8 mouse cellular contexts compared by ENCODE assay signal in genomic region chr6:102746440-102746839, GRCm38 (mm10).
A peak's percentile ranks its signal among the peaks of the same experiment; 100 is the strongest.
DNase-seq lines count a peak whose midpoint lies in the region; TF ChIP-seq lines count a peak whose summit lies in the region.
"Not testable (repeated sequence)": the region's sequence is repeated elsewhere in the genome, so short reads cannot be mapped to it uniquely, and the experiment has no call there.

No protein-coding gene starts in this region.

- not testable (repeated sequence) for H3K27me3 ChIP-seq in ES-Bruce4 (ENCODE audit: control insufficient read depth, insufficient read depth, low read length, poor library complexity, severe bottlenecking); MEL (ENCODE audit: control insufficient read depth in 1 of 2, insufficient read depth in 2 of 2, low read length in 2 of 2)

- H3K9ac ChIP-seq in ES-Bruce4 (ENCODE audit: low read depth, poor library complexity, severe bottlenecking); ES-E14 (ENCODE audit: insufficient read depth, low read depth, low read length, poor library complexity, severe bottlenecking); MEL (ENCODE audit: control insufficient read depth, low read depth, low read length, poor library complexity, severe bottlenecking): not testable (repeated sequence)

- H3K79me2 ChIP-seq in MEL (ENCODE audit: control insufficient read depth, insufficient read depth, low read length, poor library complexity), result not testable (repeated sequence)

- H3K4me3 ChIP-seq in ES-Bruce4 (ENCODE audit: low read depth, low read length); ES-E14 (ENCODE audit: insufficient read depth in 1 of 2, low read depth in 1 of 2, low read length in 2 of 2, poor library complexity in 1 of 2, severe bottlenecking in 1 of 2); MEL (ENCODE audit: control insufficient read depth in 1 of 2, insufficient read depth in 1 of 2, low read depth in 2 of 2, low read length in 2 of 2): not testable (repeated sequence)

- TF ChIP-seq POLR2A in ES-Bruce4 (IDR thresholded peaks at IDR 0.05; ENCODE audit: insufficient read depth, low read length); MEL (IDR thresholded peaks at IDR 0.05; ENCODE audit: control insufficient read depth in 1 of 2, insufficient read depth in 1 of 2, low read depth in 1 of 2, low read length in 2 of 2, poor library complexity in 1 of 2): not testable (repeated sequence)

- TF ChIP-seq CTCF in ES-Bruce4 (IDR thresholded peaks at IDR 0.05; ENCODE audit: low read depth, low read length); MEL (IDR thresholded peaks at IDR 0.05 in 2 of 3, conservative IDR thresholded peaks at IDR 0.05 in 1 of 3; ENCODE audit: control insufficient read depth in 1 of 3, insufficient read depth in 1 of 3, low read depth in 2 of 3, low read length in 3 of 3, poor library complexity in 1 of 3, severe bottlenecking in 1 of 3): not testable (repeated sequence)

- in situ Hi-C loops in ES-E14 (cut with MboI; ENCODE audit: low sequenced_read_pairs in 2 of 2, unreplicated experiment in 2 of 2), result not testable (repeated sequence)

- DNase-seq in 416B (ENCODE audit: low read depth) (peak; percentile 2), ES-CJ7 (ENCODE audit: low read depth, low spot score) (peak; percentile 93), ES-E14 (ENCODE audit: low read depth, low spot score) (peak; percentile 58), MEL (ENCODE audit: low read depth, low spot score) (peak; percentile 57), MEL-GATA-1-ER (ENCODE audit: extremely low read depth, low read depth) (peak; percentile 21), R1 (ENCODE audit: low read depth, low spot score) (peak; percentile 92), ZHBTc4 (ENCODE audit: low read depth, low spot score) (peak; percentile 85)

- not testable (repeated sequence) for TF ChIP-seq EP300 in ES-Bruce4 (IDR thresholded peaks at IDR 0.05; ENCODE audit: insufficient read depth, low read depth, low read length); MEL (IDR thresholded peaks at IDR 0.05; ENCODE audit: low read depth in 1 of 2, low read length in 2 of 2)

- H3K36me3 ChIP-seq in ES-Bruce4 (ENCODE audit: control insufficient read depth, insufficient read depth, low read length, poor library complexity, severe bottlenecking); ES-E14 (ENCODE audit: control insufficient read depth, insufficient read depth, low read length, poor library complexity, severe bottlenecking); MEL (ENCODE audit: control insufficient read depth in 1 of 2, insufficient read depth in 2 of 2, low read length in 2 of 2): not testable (repeated sequence)

- not testable (repeated sequence) for H3K4me1 ChIP-seq in ES-Bruce4 (ENCODE audit: control insufficient read depth, insufficient read depth, low read length); ES-E14 (ENCODE audit: control insufficient read depth in 2 of 2, insufficient read depth in 2 of 2, low read length in 2 of 2, poor library complexity in 1 of 2); MEL (ENCODE audit: control insufficient read depth in 1 of 2, insufficient read depth in 2 of 2, low read length in 2 of 2)

- peaks cover 20% of the 10 kb centered on the region for H3K9me3 ChIP-seq in ES-Bruce4 (replicated peaks; ENCODE audit: control insufficient read depth, insufficient read depth, low read length, poor library complexity, severe bottlenecking)
- not testable (repeated sequence) for H3K9me3 ChIP-seq in ES-E14 (ENCODE audit: control insufficient read depth, insufficient read depth, low read depth, low read length); MEL (replicated peaks; ENCODE audit: insufficient read depth, low read length)

- not testable (repeated sequence) for TF ChIP-seq RAD21 in MEL (IDR thresholded peaks at IDR 0.05; ENCODE audit: low read depth, low read length)

- H3K27ac ChIP-seq in ES-Bruce4 (ENCODE audit: insufficient read depth, low read length) (peak overlapping the region; percentile 28; the same call in 1 of the 2 replicates), ES-E14 (ENCODE audit: insufficient read depth, low read depth, low read length, poor library complexity, severe bottlenecking) (peak overlapping the region; percentile 60; the same call in 1 of the 2 replicates)
- not testable (repeated sequence) for H3K27ac ChIP-seq in MEL (ENCODE audit: control insufficient read depth, low read depth, low read length)

Comparison
In these comparisons a context has a peak if more than half of its experiments do, and no peak if none do; other contexts are left out.
1. DNase-seq: peak in every context shown above with its lines; median percentile 93 in ES-CJ7; 92 in R1; 85 in ZHBTc4; 58 in ES-E14; 57 in MEL; 21 in MEL-GATA-1-ER; 2 in 416B.